Mouse (Mus musculus): ENCODE results near the gene Tbx19.

The Tbx19 gene

GRCm38 (mm10) chr1:165183400-165183799 is 22.8 kb upstream of the Tbx19 start:
- no peak for DNase-seq

- DNase-seq: no peak
Observed at GRCm38 (mm10) chr1:165179321-165179720, 18.7 kb upstream of the Tbx19 start.

- no peak for DNase-seq
Observed at GRCm38 (mm10) chr1:165178075-165178474, 17.5 kb upstream of the Tbx19 start.

- DNase-seq: no peak
Observed at GRCm38 (mm10) chr1:165174059-165174616, 13.6 kb upstream of the Tbx19 start.

- DNase-seq: no peak
Observed at GRCm38 (mm10) chr1:165171277-165171676, 10.7 kb upstream of the Tbx19 start.

GRCm38 (mm10) chr1:165170157-165170556 is 9.6 kb upstream of the Tbx19 start:
- DNase-seq: peak; percentile 30 to 50

- no peak for DNase-seq
Observed at GRCm38 (mm10) chr1:165169462-165169861, 8.9 kb upstream of the Tbx19 start.

GRCm38 (mm10) chr1:165164920-165165319 is 4.3 kb upstream of the Tbx19 start:
- no peak for DNase-seq

- no peak for DNase-seq
Observed at GRCm38 (mm10) chr1:165158841-165159240, 1.7 kb downstream of the Tbx19 start.

GRCm38 (mm10) chr1:165154162-165154561 is 6.4 kb downstream of the Tbx19 start:
- peak; percentile 48 to 63 for DNase-seq

GRCm38 (mm10) chr1:165151216-165151615 is 9.4 kb downstream of the Tbx19 start:
- peak; percentile 47 to 76 for DNase-seq

- DNase-seq: no peak
Observed at GRCm38 (mm10) chr1:165142343-165142916, 18.1 kb downstream of the Tbx19 start.

GRCm38 (mm10) chr1:165140227-165140626 is 20.3 kb downstream of the Tbx19 start:
- DNase-seq: no peak

GRCm38 (mm10) chr1:165133858-165134257 is 26.7 kb downstream of the Tbx19 start:
- no peak for DNase-seq

GRCm38 (mm10) chr1:165133279-165133678 is 27.3 kb downstream of the Tbx19 start:
- no peak for DNase-seq

GRCm38 (mm10) chr1:165132187-165132877 is 28.2 kb downstream of the Tbx19 start:
- peak; percentile 75 to 83 for DNase-seq

GRCm38 (mm10) chr1:165129573-165129972 is 31.0 kb downstream of the Tbx19 start:
- DNase-seq: no peak

GRCm38 (mm10) chr1:165121096-165121495 is 39.5 kb downstream of the Tbx19 start:
- DNase-seq: no peak

- peak; percentile 82 for DNase-seq
Observed at GRCm38 (mm10) chr1:165120349-165120898, 40.1 kb downstream of the Tbx19 start.

GRCm38 (mm10) chr1:165119760-165120159 is 40.8 kb downstream of the Tbx19 start:
- DNase-seq: no peak

- DNase-seq: no peak
Observed at GRCm38 (mm10) chr1:165119011-165119726, 41.4 kb downstream of the Tbx19 start.

- DNase-seq: peak; percentile 8 to 21
Observed at GRCm38 (mm10) chr1:165114460-165115175, 46.0 kb downstream of the Tbx19 start.

GRCm38 (mm10) chr1:165113700-165114099 is 46.9 kb downstream of the Tbx19 start:
- DNase-seq: no peak
